Mouse (Mus musculus) stomach, postnatal 0 days (tissue): ENCODE results near the gene BC005624. TPM values are rescaled to one million over a fixed set of nuclear protein-coding genes. Genes with fewer than 3 reads are reported as not detected.

ENCODE experiments used
- ATAC-seq: fragments of 200-750 bp; cut with Nextera tagmentation; 2 replicates; pipeline ENCODE4 v1.8.0; 2017; ENCODE audit not compliant: low FRiP score, low TSS enrichment
- DNase-seq: peaks from one replicate; pipeline ENCODE4 v3.0.0-alpha.2; 2016; ENCODE audit warnings: low spot score
- H3K27ac ChIP-seq: fragments of 300-500 bp; sonication (generic); replicated peaks from 2 replicates; pipeline ENCODE4 v1.5.1; 2014; ENCODE audit warnings: mild to moderate bottlenecking, control low read depth
- H3K27me3 ChIP-seq: fragments of 300-500 bp; sonication (generic); 2 replicates; pipeline ENCODE4 v1.6.1; 2014; ENCODE audit warnings: low read length; ENCODE audit not compliant: control insufficient read depth, insufficient read depth
- H3K36me3 ChIP-seq: fragments of 300-500 bp; sonication (generic); 2 replicates; pipeline ENCODE4 v1.6.1; 2014; ENCODE audit warnings: low read length, mixed read lengths; ENCODE audit not compliant: control insufficient read depth, insufficient read depth
- H3K4me1 ChIP-seq: fragments of 300-500 bp; sonication (generic); replicated peaks from 2 replicates; pipeline ENCODE4 v1.6.1; 2014; ENCODE audit warnings: antibody characterized with exemption; ENCODE audit not compliant: control insufficient read depth, insufficient read depth
- H3K4me2 ChIP-seq: fragments of 300-500 bp; sonication (generic); replicated peaks from 2 replicates; pipeline ENCODE4 v1.6.1; 2014; ENCODE audit warnings: low read depth, mild to moderate bottlenecking, control low read depth, moderate library complexity
- H3K4me3 ChIP-seq: fragments of 300-500 bp; sonication (generic); 2 replicates; pipeline ENCODE4 v1.5.1; 2014; ENCODE audit warnings: low read depth, low read length, control low read depth
- H3K9ac ChIP-seq: fragments of 300-500 bp; sonication (generic); 2 replicates; pipeline ENCODE4 v1.6.1; 2014; ENCODE audit warnings: mild to moderate bottlenecking, low read length, control low read depth, mixed read lengths
- H3K9me3 ChIP-seq: fragments of 300-500 bp; sonication (generic); 2 replicates; pipeline ENCODE4 v1.6.1; 2016; ENCODE audit warnings: low read length; ENCODE audit not compliant: control insufficient read depth
- CTCF ChIP-seq: IDR thresholded peaks from 2 replicates; pipeline ENCODE4 v1.5.1; 2016; ENCODE audit warnings: antibody characterized with exemption, low read depth, mild to moderate bottlenecking, moderate library complexity
- EP300 ChIP-seq: optimal IDR thresholded peaks from 2 replicates; pipeline ENCODE3; 2016; ENCODE audit warnings: antibody characterized with exemption
- WGBS: fragments of 180-500 bp; shearing (Covaris S2); extraction: QIAGEN DNeasy Blood & Tissue Kit; methylation state at CpG from one replicate; pipeline ENCODE4 v1.1.7; 2014; 5-methylcytosine and 5-hydroxymethylcytosine counted together
- polyA plus RNA-seq: library from polyadenylated mRNA; unstranded; fragments of >200 nt; fragmentation: Nextera tagmentation; extraction: Ambion mirVana; gene quantifications from 2 replicates; pipeline ENCODE4 v1.2.1, GENCODE M21; 2015

The BC005624 gene
- polyA plus RNA-seq, 1 experiment from 2014 or later: 29.5 TPM

GRCm38 (mm10) chr2:30929483-30930045, 52.4 kb downstream of the BC005624 start, which contains the start of gene Ptges:
Gene Ptges, minus strand, starts transcription at chr2:30929863.
- Histone ChIP-seq H3K27ac (peak within 1 kb of the TSS; percentile 81), H3K4me1 (0 out of 2 replicates have a peak, but pooled peaks cover 2% of the 10 kb centered on the region), H3K9me3 (no peaks in the 10 kb centered on the region), H3K27me3 (no peaks in the 10 kb centered on the region), H3K4me3 (peak within 1 kb of the TSS; percentile 32), H3K36me3 (no peaks in the 10 kb centered on the region), H3K4me2 (peak within 1 kb of the TSS; percentile 59), H3K9ac (peak within 1 kb of the TSS; percentile 39)
- under 1% methylated on average over 23 of the region's 23 CpGs for WGBS
- ATAC-seq: peak; percentile 69
- TF ChIP-seq CTCF (peak; percentile 81), EP300 (no peak)
- peak; percentile 88 for DNase-seq

- WGBS: 18% methylated on average over 12 of the region's 12 CpGs
- peak overlapping the region; percentile 32; the same call in 1 of the 2 replicates for H3K4me3 ChIP-seq
- H3K9ac ChIP-seq: peak overlapping the region; percentile 39
Observed at GRCm38 (mm10) chr2:30928893-30929482, 53.0 kb downstream of the BC005624 start.

GRCm38 (mm10) chr2:30927844-30928628, 54.0 kb downstream of the BC005624 start:
- no peaks in the 10 kb centered on the region for H3K9me3 ChIP-seq
- H3K27me3 ChIP-seq: no peaks in the 10 kb centered on the region
- no peak overlapping the region for H3K4me3 ChIP-seq
- peak; percentile 60 for ATAC-seq
- TF ChIP-seq EP300 (no peak), CTCF (peak; percentile 92)
- no peaks in the 10 kb centered on the region for H3K36me3 ChIP-seq
- peak overlapping the region; percentile 81 for H3K27ac ChIP-seq
- 0 out of 2 replicates have a peak overlapping the region, but pooled peaks have one; percentile 4 for H3K9ac ChIP-seq
- WGBS: 25% methylated on average over 14 of the region's 14 CpGs
- H3K4me2 ChIP-seq: no peak overlapping the region
- H3K4me1 ChIP-seq: 0 out of 2 replicates have a peak, but pooled peaks cover 2% of the 10 kb centered on the region
- peak; percentile 85 for DNase-seq

More at GRCm38 (mm10) chr2:30928893-30929482, 53.0 kb downstream of the BC005624 start:
- ATAC-seq (peak; percentile 87), DNase-seq (peak; percentile 77)
- Histone ChIP-seq H3K4me1 (0 out of 2 replicates have a peak, but pooled peaks cover 2% of the 10 kb centered on the region), H3K9me3 (no peaks in the 10 kb centered on the region), H3K36me3 (no peaks in the 10 kb centered on the region), H3K4me2 (peak overlapping the region; percentile 59), H3K27ac (peak overlapping the region; percentile 81), H3K27me3 (no peaks in the 10 kb centered on the region)
- no peak for TF ChIP-seq CTCF
- TF ChIP-seq EP300: no peak

GRCm38 (mm10) chr2:30927151-30927781, 54.7 kb downstream of the BC005624 start:
- WGBS: 55% methylated on average over 9 of the region's 9 CpGs
- ATAC-seq: no peak
- Histone ChIP-seq H3K4me2 (no peak overlapping the region), H3K4me1 (0 out of 2 replicates have a peak, but pooled peaks cover 2% of the 10 kb centered on the region), H3K4me3 (no peak overlapping the region), H3K36me3 (no peaks in the 10 kb centered on the region), H3K27ac (peak overlapping the region; percentile 45; the same call in 1 of the 2 replicates), H3K9ac (no peak overlapping the region), H3K9me3 (no peaks in the 10 kb centered on the region), H3K27me3 (no peaks in the 10 kb centered on the region)
- TF ChIP-seq EP300 (no peak), CTCF (no peak)
- no peak for DNase-seq

GRCm38 (mm10) chr2:30926381-30926780, 55.6 kb downstream of the BC005624 start:
- TF ChIP-seq CTCF (no peak), EP300 (no peak)
- no peak overlapping the region for H3K4me3 ChIP-seq
- H3K27ac ChIP-seq: no peak overlapping the region
- H3K36me3 ChIP-seq: no peaks in the 10 kb centered on the region
- H3K27me3 ChIP-seq: no peaks in the 10 kb centered on the region
- ATAC-seq: no peak
- no peaks in the 10 kb centered on the region for H3K9me3 ChIP-seq
- 55% methylated on average over 4 of the region's 4 CpGs for WGBS
- H3K4me1 ChIP-seq: 0 out of 2 replicates have a peak, but pooled peaks cover 2% of the 10 kb centered on the region
- no peak overlapping the region for H3K4me2 ChIP-seq
- no peak overlapping the region for H3K9ac ChIP-seq
- no peak for DNase-seq
